ENCODE assay signal across 19 mouse cellular contexts in genomic region chr4:34386338-34386967, GRCm38 (mm10).
DNase-seq lines count a peak whose midpoint lies in the region; ATAC-seq and TF ChIP-seq lines count a peak whose summit lies in the region.
"Had no signal": no experiment of that assay in that cellular context is flagged by ENCODE, and none has a peak within 500 bp of the region (broad histone marks: within the 10 kb centered on the region; RNA-seq: fewer than 3 reads in every experiment).

No protein-coding gene starts in this region.

- no peaks in the 10 kb centered on the region for H3K9me3 ChIP-seq in hindbrain, postnatal 0 days (ENCODE audit: low read length)
- H3K9me3 ChIP-seq in hindbrain, embryonic 12.5 days (replicated peaks): 0 out of 2 replicates have a peak, but pooled peaks cover under 1% of the 10 kb centered on the region
- H3K9me3 ChIP-seq in MEL (replicated peaks; ENCODE audit: insufficient read depth, low read length): no peaks in the 10 kb centered on the region
- no peaks in the 10 kb centered on the region; the same call in 1 of the 2 replicates for H3K9me3 ChIP-seq in midbrain, embryonic 16.5 days (replicated peaks; ENCODE audit: control insufficient read depth, low read length, poor library complexity, severe bottlenecking)
- H3K9me3 ChIP-seq: embryonic facial prominence, embryonic 15.5 days; heart, embryonic 10.5 days; intestine, embryonic 15.5 days; stomach, embryonic 15.5 days had no signal

- TF ChIP-seq CTCF in hindbrain, postnatal 0 days (IDR thresholded peaks at IDR 0.05; ENCODE audit: low read depth): no peak
- TF ChIP-seq CTCF in MEL (IDR thresholded peaks at IDR 0.05 in 2 of 3, conservative IDR thresholded peaks at IDR 0.05 in 1 of 3; ENCODE audit: control insufficient read depth in 1 of 3, insufficient read depth in 1 of 3, low read depth in 2 of 3, low read length in 3 of 3, poor library complexity in 1 of 3, severe bottlenecking in 1 of 3): no peak

- DNase-seq in hindbrain, postnatal 0 days (ENCODE audit: low spot score): peak; percentile 24
- DNase-seq in MEL (ENCODE audit: low read depth, low spot score): peak; percentile 65
- no peak for DNase-seq in thymus, postnatal 10 days (ENCODE audit: low spot score in 2 of 2)
- no peak for DNase-seq in layer of hippocampus, adult 9-11 months
- DNase-seq: cerebellum, adult 8-10 months; gastrocnemius, postnatal 10 days; heart, postnatal 14 days; lung, adult 18-20 months; lung, postnatal 4 days; thymus, postnatal 14 days had no signal

- no peaks in the 10 kb centered on the region for H3K27me3 ChIP-seq in hindbrain, postnatal 0 days (ENCODE audit: insufficient read depth, low read length)
- H3K27me3 ChIP-seq in hindbrain, embryonic 12.5 days: no peaks in the 10 kb centered on the region
- H3K27me3 ChIP-seq in MEL (ENCODE audit: control insufficient read depth in 1 of 2, insufficient read depth in 2 of 2, low read length in 2 of 2): no peaks in the 10 kb centered on the region
- no peaks in the 10 kb centered on the region for H3K27me3 ChIP-seq in midbrain, embryonic 16.5 days (ENCODE audit: control insufficient read depth, insufficient read depth, low read depth, low read length)
- H3K27me3 ChIP-seq: embryonic facial prominence, embryonic 15.5 days; intestine, embryonic 15.5 days; stomach, embryonic 15.5 days had no signal

- H3K36me3 ChIP-seq in hindbrain, postnatal 0 days (ENCODE audit: insufficient read depth, low read length): no peaks in the 10 kb centered on the region
- no peaks in the 10 kb centered on the region for H3K36me3 ChIP-seq in hindbrain, embryonic 12.5 days
- H3K36me3 ChIP-seq in MEL (ENCODE audit: control insufficient read depth in 1 of 2, insufficient read depth in 2 of 2, low read length in 2 of 2): peaks cover 0 to 10% of the 10 kb centered on the region in 2 experiments; a peak in 2 of 4 replicates
- H3K36me3 ChIP-seq in midbrain, embryonic 16.5 days (ENCODE audit: control insufficient read depth, insufficient read depth, low read length): no peaks in the 10 kb centered on the region
- H3K36me3 ChIP-seq: embryonic facial prominence, embryonic 15.5 days; heart, embryonic 10.5 days; intestine, embryonic 15.5 days; stomach, embryonic 15.5 days had no signal

- WGBS in hindbrain, postnatal 0 days: 60% methylated on average over 5 of the region's 5 CpGs
- WGBS in hindbrain, embryonic 12.5 days: 76% methylated on average over 5 of the region's 5 CpGs
- 50% methylated on average over 5 of the region's 5 CpGs for WGBS in midbrain, embryonic 16.5 days

- no peak for TF ChIP-seq POLR2A in MEL (IDR thresholded peaks at IDR 0.05; ENCODE audit: control insufficient read depth in 1 of 2, insufficient read depth in 1 of 2, low read depth in 1 of 2, low read length in 2 of 2, poor library complexity in 1 of 2)

- H3K4me2 ChIP-seq in hindbrain, postnatal 0 days (ENCODE audit: low read depth, low read length): no peak overlapping the region
- H3K4me2 ChIP-seq in hindbrain, embryonic 12.5 days (replicated peaks): no peak overlapping the region
- H3K4me2 ChIP-seq in midbrain, embryonic 16.5 days (ENCODE audit: low read length): no peak overlapping the region
- H3K4me2 ChIP-seq: embryonic facial prominence, embryonic 15.5 days; intestine, embryonic 15.5 days; stomach, embryonic 15.5 days had no signal

- TF ChIP-seq EP300 in MEL (IDR thresholded peaks at IDR 0.05; ENCODE audit: low read depth in 1 of 2, low read length in 2 of 2): no peak

- no peak overlapping the region for H3K4me3 ChIP-seq in hindbrain, postnatal 0 days (ENCODE audit: low read length)
- H3K4me3 ChIP-seq in hindbrain, embryonic 12.5 days: no peak overlapping the region
- H3K4me3 ChIP-seq in MEL (ENCODE audit: control insufficient read depth in 1 of 2, insufficient read depth in 1 of 2, low read depth in 2 of 2, low read length in 2 of 2): no peak overlapping the region
- no peak overlapping the region for H3K4me3 ChIP-seq in midbrain, embryonic 16.5 days (ENCODE audit: low read depth, low read length)
- H3K4me3 ChIP-seq: embryonic facial prominence, embryonic 15.5 days; heart, embryonic 10.5 days; intestine, embryonic 15.5 days; stomach, embryonic 15.5 days had no signal

- no peaks in the 10 kb centered on the region for H3K4me1 ChIP-seq in hindbrain, postnatal 0 days (ENCODE audit: insufficient read depth, low read length)
- H3K4me1 ChIP-seq in hindbrain, embryonic 12.5 days: no peaks in the 10 kb centered on the region
- H3K4me1 ChIP-seq in MEL (ENCODE audit: control insufficient read depth in 1 of 2, insufficient read depth in 2 of 2, low read length in 2 of 2): peaks cover 3 to 6% of the 10 kb centered on the region in 2 experiments; a peak in 2 of 4 replicates
- no peaks in the 10 kb centered on the region for H3K4me1 ChIP-seq in midbrain, embryonic 16.5 days (ENCODE audit: control insufficient read depth, insufficient read depth, low read length)
- H3K4me1 ChIP-seq: embryonic facial prominence, embryonic 15.5 days; heart, embryonic 10.5 days; intestine, embryonic 15.5 days; stomach, embryonic 15.5 days had no signal

- no peak overlapping the region for H3K9ac ChIP-seq in hindbrain, postnatal 0 days (replicated peaks; ENCODE audit: low read length)
- no peak overlapping the region for H3K9ac ChIP-seq in hindbrain, embryonic 12.5 days
- no peak overlapping the region for H3K9ac ChIP-seq in MEL (ENCODE audit: control insufficient read depth, low read depth, low read length, poor library complexity, severe bottlenecking)
- H3K9ac ChIP-seq in midbrain, embryonic 16.5 days (ENCODE audit: low read depth, low read length): no peak overlapping the region
- H3K9ac ChIP-seq: embryonic facial prominence, embryonic 15.5 days; intestine, embryonic 15.5 days; stomach, embryonic 15.5 days had no signal

- ATAC-seq in hindbrain, postnatal 0 days: peak; percentile 68
- no peak for ATAC-seq in hindbrain, embryonic 12.5 days (ENCODE audit: low FRiP score)
- peak; percentile 95 for ATAC-seq in common myeloid progenitor, adult 5-6 weeks (replicated peaks; ENCODE audit: low read depth, poor library complexity, severe bottlenecking)
- peak; percentile 80 for ATAC-seq in midbrain, embryonic 16.5 days
- ATAC-seq: CD4-positive, CD25-positive, alpha-beta regulatory T cell, adult 4 months; intestine, embryonic 15.5 days had no signal

- TF ChIP-seq RAD21 in MEL (IDR thresholded peaks at IDR 0.05; ENCODE audit: low read depth, low read length): no peak

- H3K79me2 ChIP-seq in MEL (ENCODE audit: control insufficient read depth, insufficient read depth, low read length, poor library complexity): no peaks in the 10 kb centered on the region

- no peak overlapping the region for H3K27ac ChIP-seq in hindbrain, postnatal 0 days
- no peak overlapping the region for H3K27ac ChIP-seq in hindbrain, embryonic 12.5 days
- H3K27ac ChIP-seq in MEL (ENCODE audit: control insufficient read depth, low read depth, low read length): no peak overlapping the region
- peak overlapping the region; percentile 10; the same call in 1 of the 2 replicates for H3K27ac ChIP-seq in midbrain, embryonic 16.5 days (ENCODE audit: low read length)
- H3K27ac ChIP-seq: embryonic facial prominence, embryonic 15.5 days; heart, embryonic 10.5 days; intestine, embryonic 15.5 days; kidney, postnatal 0 days; stomach, embryonic 15.5 days had no signal

TF ChIP-seq in MEL, 35 proteins besides CTCF, POLR2A, EP300 and RAD21:
- no peak for TF ChIP-seq MAZ (IDR thresholded peaks at IDR 0.05; ENCODE audit: low read depth, low read length)
- no peak for TF ChIP-seq MEF2A (IDR thresholded peaks at IDR 0.05; ENCODE audit: extremely low read depth, insufficient replicate concordance, low read depth, low read length, poor library complexity, severe bottlenecking)
- 0 out of 2 replicates have a peak, but pooled peaks have one; percentile 18 for TF ChIP-seq ETS1 (IDR thresholded peaks at IDR 0.05; ENCODE audit: low read depth, low read length)
- no peak for TF ChIP-seq USF1 (IDR thresholded peaks at IDR 0.05; ENCODE audit: low read depth, low read length)
- no peak for TF ChIP-seq GATA1 (IDR thresholded peaks at IDR 0.05; ENCODE audit: low read depth, low read length)
- TF ChIP-seq USF2 (IDR thresholded peaks at IDR 0.05; ENCODE audit: borderline replicate concordance in 1 of 2, insufficient read depth in 1 of 2, low read depth in 1 of 2, low read length in 2 of 2): no peak
- TF ChIP-seq TAL1 (IDR thresholded peaks at IDR 0.05; ENCODE audit: low read length): no peak

Comparison
In these comparisons a context has a peak if more than half of its experiments do, and no peak if none do; other contexts are left out.
1. DNase-seq: peak in hindbrain, postnatal 0 days (single experiment) and MEL (single experiment); none in thymus, postnatal 10 days (0 of 2) and layer of hippocampus, adult 9-11 months (single experiment).